In the genomic region with DNA sequence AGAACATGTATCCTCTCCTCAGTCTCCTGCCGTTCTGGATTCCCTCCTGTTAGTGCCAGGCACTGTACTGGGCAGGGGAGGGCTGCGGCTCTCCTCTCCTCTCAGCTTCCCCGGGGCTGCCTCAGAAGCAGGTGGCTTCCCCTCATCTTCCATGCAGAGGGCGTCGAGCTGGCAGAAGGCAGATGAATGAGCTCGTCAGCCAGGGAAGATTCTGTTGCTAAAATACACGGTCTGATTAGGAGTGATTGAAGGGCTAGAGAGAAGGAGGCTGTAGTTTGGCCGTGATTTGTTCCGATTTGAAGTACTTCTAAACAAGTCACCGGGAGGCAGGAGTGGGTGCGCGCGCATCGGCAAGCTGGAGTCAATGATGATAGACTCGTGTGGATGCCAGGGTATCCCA, we compare ENCODE assay signal across 17 mouse cellular contexts.
DNase-seq lines count a peak whose midpoint lies in the region; ATAC-seq and TF ChIP-seq lines count a peak whose summit lies in the region.
"Had no signal": no experiment of that assay in that cellular context is flagged by ENCODE, and none has a peak within 500 bp of the region (broad histone marks: within the 10 kb centered on the region; RNA-seq: fewer than 3 reads in every experiment).

No protein-coding gene starts in this region.

- 66% methylated on average over 15 of the region's 15 CpGs for WGBS in midbrain, embryonic 12.5 days
- 86% methylated on average over 15 of the region's 15 CpGs for WGBS in midbrain, embryonic 10.5 days
- WGBS in forebrain, postnatal 0 days, result 35% methylated on average over 15 of the region's 15 CpGs
- WGBS in cerebellum, adult 2 months, result 35% methylated on average over 15 of the region's 15 CpGs

- H3K4me3 ChIP-seq in midbrain, embryonic 12.5 days, result no peak overlapping the region
- no peak overlapping the region for H3K4me3 ChIP-seq in midbrain, embryonic 10.5 days
- H3K4me3 ChIP-seq in forebrain, postnatal 0 days (ENCODE audit: low read depth, low read length), result no peak overlapping the region
- no peak overlapping the region for H3K4me3 ChIP-seq in cerebellum, adult 2 months (replicated peaks; ENCODE audit: insufficient read depth, low read depth, low read length)

- peak; percentile 50; the same call in 1 of the 2 replicates for ATAC-seq in midbrain, embryonic 12.5 days (ENCODE audit: low FRiP score, low read depth)
- peak; percentile 85 for ATAC-seq in forebrain, postnatal 0 days

- no peaks in the 10 kb centered on the region for H3K36me3 ChIP-seq in midbrain, embryonic 12.5 days
- H3K36me3 ChIP-seq in midbrain, embryonic 10.5 days, result no peaks in the 10 kb centered on the region
- H3K36me3 ChIP-seq in forebrain, postnatal 0 days (ENCODE audit: insufficient read depth), result no peaks in the 10 kb centered on the region

- no peak for TF ChIP-seq POLR2A in cerebellum, adult 2 months (IDR thresholded peaks at IDR 0.05; ENCODE audit: borderline replicate concordance, insufficient read depth, low read length)

- H3K9ac ChIP-seq in midbrain, embryonic 12.5 days (replicated peaks), result no peak overlapping the region
- no peak overlapping the region for H3K9ac ChIP-seq in forebrain, postnatal 0 days
- H3K9ac ChIP-seq: lung, embryonic 14.5 days had no signal

- H3K4me2 ChIP-seq in midbrain, embryonic 12.5 days (replicated peaks), result no peak overlapping the region
- no peak overlapping the region for H3K4me2 ChIP-seq in forebrain, postnatal 0 days (ENCODE audit: low read depth)
- H3K4me2 ChIP-seq: lung, embryonic 14.5 days had no signal

- H3K27ac ChIP-seq in midbrain, embryonic 12.5 days (replicated peaks), result no peak overlapping the region
- H3K27ac ChIP-seq in midbrain, embryonic 10.5 days (replicated peaks), result no peak overlapping the region
- no peak overlapping the region for H3K27ac ChIP-seq in forebrain, postnatal 0 days (ENCODE audit: low read depth, low read length)
- H3K27ac ChIP-seq in cerebellum, adult 2 months (ENCODE audit: insufficient read depth, low read length), result no peak overlapping the region

- no peaks in the 10 kb centered on the region for H3K9me3 ChIP-seq in midbrain, embryonic 12.5 days
- H3K9me3 ChIP-seq in midbrain, embryonic 10.5 days (replicated peaks), result no peaks in the 10 kb centered on the region
- no peaks in the 10 kb centered on the region for H3K9me3 ChIP-seq in forebrain, postnatal 0 days (ENCODE audit: low read length)

- no peaks in the 10 kb centered on the region for H3K27me3 ChIP-seq in midbrain, embryonic 12.5 days
- H3K27me3 ChIP-seq in midbrain, embryonic 10.5 days (ENCODE audit: low read depth, poor library complexity, severe bottlenecking), result no peaks in the 10 kb centered on the region
- H3K27me3 ChIP-seq in forebrain, postnatal 0 days (ENCODE audit: insufficient read depth, low read length), result no peaks in the 10 kb centered on the region
- no peaks in the 10 kb centered on the region for H3K27me3 ChIP-seq in cerebellum, adult 2 months (ENCODE audit: control insufficient read depth, insufficient read depth, low read length)

- no peak for DNase-seq in midbrain, embryonic 10.5 days (ENCODE audit: low spot score)
- DNase-seq in forebrain, postnatal 0 days, result peak; percentile 67
- peak; percentile 39 to 42 for DNase-seq in layer of hippocampus, adult 8-10 months (ENCODE audit: low spot score in 2 of 2)
- peak; percentile 22 to 27 for DNase-seq in right cerebral cortex, adult 2 months (ENCODE audit: low spot score in 2 of 2)
- no peak for DNase-seq in thymus, postnatal 25 days
- no peak for DNase-seq in adrenal gland, adult 18-20 months (ENCODE audit: low spot score in 2 of 2)
- DNase-seq in cerebellum, adult 2 months, result no peak
- DNase-seq: adrenal gland, postnatal 36 days; cerebellum, adult 11-12 months; heart, adult 18-20 months; heart, postnatal 14 days; kidney, adult 11 months; kidney, postnatal 14 days; liver; lung, embryonic 14.5 days; thymus, postnatal 36 days had no signal

- H3K4me1 ChIP-seq in midbrain, embryonic 12.5 days, result 0 out of 2 replicates have a peak, but pooled peaks cover 11% of the 10 kb centered on the region
- peaks cover 23% of the 10 kb centered on the region for H3K4me1 ChIP-seq in midbrain, embryonic 10.5 days
- 0 out of 2 replicates have a peak, but pooled peaks cover 3% of the 10 kb centered on the region for H3K4me1 ChIP-seq in forebrain, postnatal 0 days (ENCODE audit: insufficient read depth)
- H3K4me1 ChIP-seq in cerebellum, adult 2 months (ENCODE audit: control insufficient read depth, insufficient read depth, low read length), result peaks cover under 1% of the 10 kb centered on the region

- 0 out of 2 replicates have a peak, but pooled peaks have one; percentile 15 for TF ChIP-seq CTCF in forebrain, postnatal 0 days (IDR thresholded peaks at IDR 0.05; ENCODE audit: low read depth)
- no peak for TF ChIP-seq CTCF in cerebellum, adult 2 months (IDR thresholded peaks at IDR 0.05; ENCODE audit: borderline replicate concordance, insufficient read depth, low read depth, low read length)

Comparison
In these comparisons a context has a peak if more than half of its experiments do, and no peak if none do; other contexts are left out.
1. DNase-seq: peak in forebrain, postnatal 0 days (single experiment), layer of hippocampus, adult 8-10 months (2 of 2) and right cerebral cortex, adult 2 months (2 of 2); none in midbrain, embryonic 10.5 days (single experiment), thymus, postnatal 25 days (single experiment), adrenal gland, adult 18-20 months (0 of 2) and cerebellum, adult 2 months (0 of 2).